Mouse (Mus musculus) left cerebral cortex, adult 8-10 months (tissue): ENCODE data around the gene Pam. TPM values are rescaled to one million over a fixed set of nuclear protein-coding genes. Genes with fewer than 3 reads are reported as not detected.
A peak's percentile ranks its signal among the peaks of the same experiment; 100 is the strongest.
"Not testable (repeated sequence)": the region's sequence is repeated elsewhere in the genome, so short reads cannot be mapped to it uniquely, and the experiment has no call there.

Source experiments
- DNase-seq, 2 experiments: peaks; one replicate each; pipeline ENCODE4 v3.0.0; 2022; ENCODE audit warnings: low spot score in 2 of 2
- total RNA-seq, 4 experiments: library from RNA; stranded (reverse); gene quantifications; 2 replicates each; pipeline ENCODE4 v1.2.4; 2022

The Pam gene
- total RNA-seq, 4 experiments from 2014 or later, result 216 to 256 (median 234) TPM

- DNase-seq, result peak; percentile 86 to 91
Observed at GRCm38 (mm10) chr1:97769904-97770753, 325.3 kb downstream of the Pam start, which contains the start of the genes Gin1 and Ppip5k2. TSS of gene Gin1 (plus strand) at chr1:97770172. TSS of gene Ppip5k2 (minus strand) at chr1:97770411.

GRCm38 (mm10) chr1:97769294-97769903, 326.0 kb downstream of the Pam start:
- peak; percentile 20 to 22 for DNase-seq

GRCm38 (mm10) chr1:97768906-97769293, 326.5 kb downstream of the Pam start:
- DNase-seq, result no peak

GRCm38 (mm10) chr1:97768089-97768488, 327.4 kb downstream of the Pam start:
- no peak for DNase-seq

- not testable (repeated sequence) for DNase-seq
Observed at GRCm38 (mm10) chr1:97765712-97766111, 329.7 kb downstream of the Pam start.

- DNase-seq, result no peak
Observed at GRCm38 (mm10) chr1:97761477-97761876, 334.0 kb downstream of the Pam start.

- no peak for DNase-seq
Observed at GRCm38 (mm10) chr1:97760598-97760997, 334.8 kb downstream of the Pam start.

GRCm38 (mm10) chr1:97759841-97760240, 335.6 kb downstream of the Pam start:
- DNase-seq, result no peak

GRCm38 (mm10) chr1:97754392-97754791, 341.1 kb downstream of the Pam start:
- no peak for DNase-seq

GRCm38 (mm10) chr1:97753216-97753615, 342.2 kb downstream of the Pam start:
- DNase-seq, result no peak

GRCm38 (mm10) chr1:97748163-97748562, 347.3 kb downstream of the Pam start:
- DNase-seq, result no peak

GRCm38 (mm10) chr1:97746261-97746660, 349.2 kb downstream of the Pam start:
- DNase-seq, result no peak

- DNase-seq, result no peak
Observed at GRCm38 (mm10) chr1:97745712-97746111, 349.7 kb downstream of the Pam start.
